Mouse (Mus musculus) ES-E14 (cell line): Measurements from ENCODE around the gene Ceacam1. TPM values are rescaled to one million over a fixed set of nuclear protein-coding genes. Genes with fewer than 3 reads are reported as not detected.

ENCODE experiments used
- DNase-seq: peaks from one replicate; pipeline ENCODE4 v3.0.0-alpha.2; 2013; ENCODE audit warnings: low read depth, low spot score
- H3K27ac ChIP-seq: 2 replicates; pipeline ENCODE4 v1.5.1; 2012; ENCODE audit warnings: low read depth, mild to moderate bottlenecking, low read length, moderate library complexity, mixed read lengths; ENCODE audit not compliant: poor library complexity, insufficient read depth, severe bottlenecking
- H3K36me3 ChIP-seq: 2 replicates; pipeline ENCODE4 v1.6.1; 2012; ENCODE audit warnings: mild to moderate bottlenecking, low read length, moderate library complexity, mixed read lengths; ENCODE audit not compliant: control insufficient read depth, poor library complexity, insufficient read depth, severe bottlenecking
- H3K4me1 ChIP-seq, 2 experiments: fragments of 150-350 bp in 1 of 2; sonication (generic) in 1 of 2; 2 replicates each; pipeline ENCODE4 v1.6.1; 2012; ENCODE audit warnings: low read length in 2 of 2, mild to moderate bottlenecking in 1 of 2, mixed read lengths in 1 of 2; ENCODE audit not compliant: control insufficient read depth in 2 of 2, insufficient read depth in 2 of 2, poor library complexity in 1 of 2
- H3K4me3 ChIP-seq, 2 experiments: fragments of 150-350 bp in 1 of 2; sonication (generic) in 1 of 2; 2 replicates each; pipeline ENCODE4 v1.5.1; 2012; ENCODE audit warnings: low read length in 2 of 2, low read depth in 1 of 2, mild to moderate bottlenecking in 1 of 2, mixed read lengths in 1 of 2; ENCODE audit not compliant: insufficient read depth in 1 of 2, poor library complexity in 1 of 2, severe bottlenecking in 1 of 2
- H3K9ac ChIP-seq: 2 replicates; pipeline ENCODE4 v1.6.1; 2012; ENCODE audit warnings: low read depth, mild to moderate bottlenecking, low read length, mixed read lengths; ENCODE audit not compliant: poor library complexity, insufficient read depth, severe bottlenecking
- H3K9me3 ChIP-seq: fragments of 150-350 bp; sonication (generic); 2 replicates; pipeline ENCODE4 v1.6.1; 2012; ENCODE audit warnings: low read depth, mild to moderate bottlenecking, low read length; ENCODE audit not compliant: control insufficient read depth, insufficient read depth
- CHD2 ChIP-seq: IDR thresholded peaks from 2 replicates; pipeline ENCODE4 v1.6.1; 2014; ENCODE audit warnings: mild to moderate bottlenecking, low read depth, low read length, inconsistent platforms
- HCFC1 ChIP-seq: IDR thresholded peaks from 2 replicates; pipeline ENCODE4 v1.6.1; 2012; ENCODE audit warnings: low read length, inconsistent platforms, borderline replicate concordance; ENCODE audit not compliant: insufficient read depth
- MAFK ChIP-seq: IDR thresholded peaks from 2 replicates; pipeline ENCODE4 v1.6.1; 2014; ENCODE audit warnings: mild to moderate bottlenecking, low read depth, low read length, inconsistent platforms; ENCODE audit not compliant: insufficient read depth
- ZC3H11A ChIP-seq: IDR thresholded peaks from 2 replicates; pipeline ENCODE4 v1.6.1; 2012; ENCODE audit warnings: low read depth, mild to moderate bottlenecking, inconsistent platforms, low read length, borderline replicate concordance
- ZNF384 ChIP-seq: IDR thresholded peaks from 2 replicates; pipeline ENCODE4 v1.6.1; 2012; ENCODE audit warnings: low read depth, low read length, inconsistent platforms
- in situ Hi-C, 2 experiments: fragments of 600-800 bp; cut with MboI; formaldehyde crosslinking; loops; one replicate each; pipeline ENCODE4 v1.15.1; 2025; ENCODE audit warnings: low sequenced_read_pairs in 2 of 2, inconsistent platforms in 1 of 2; ENCODE audit not compliant: unreplicated experiment in 2 of 2
- total RNA-seq: library from RNA; depleted of rRNA; stranded (reverse); fragments of 300-350 nt; gene quantifications from 2 replicates; pipeline ENCODE4 v1.2.3, GENCODE M21; 2012

Gene Ceacam1
- total RNA-seq, 1 experiment, result 5.6 TPM

- DNase-seq, result no peak
- H3K9me3 ChIP-seq, result no peaks in the 10 kb centered on the region
- no peaks in the 10 kb centered on the region for H3K36me3 ChIP-seq
- H3K9ac ChIP-seq, result no peak overlapping the region
- H3K27ac ChIP-seq, result no peak overlapping the region
- H3K4me3 ChIP-seq, result 0 out of 4 replicates have a peak overlapping the region, but pooled peaks of 1 of the 2 experiments have one; percentile 2
- peaks cover 5 to 8% of the 10 kb centered on the region in 2 experiments for H3K4me1 ChIP-seq
- TF ChIP-seq ZC3H11A, result no peak
- no peak for TF ChIP-seq ZNF384
- in situ Hi-C loops, result no loop called here
These were observed 27.2 kb downstream of the Ceacam1 start for GRCm38 (mm10) chr7:25449913-25450890.

DNA sequence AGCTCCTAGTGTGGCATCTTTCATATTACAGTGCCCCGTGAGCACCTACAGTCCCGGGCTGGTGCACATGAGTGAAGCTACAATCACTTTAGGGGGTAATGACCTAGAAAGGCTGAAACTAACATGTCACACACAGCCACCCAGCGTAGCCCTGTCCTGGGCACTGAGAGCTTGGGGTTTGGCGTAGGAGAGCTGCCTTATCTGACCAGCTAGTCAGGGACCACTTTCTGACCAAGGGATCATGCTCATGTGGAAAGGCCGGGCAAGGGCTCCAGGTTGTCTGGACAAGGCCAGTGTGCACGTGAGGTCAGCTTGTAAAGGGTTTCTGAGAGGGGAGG, 36.6 kb downstream of the Ceacam1 start:
- H3K36me3 ChIP-seq, result no peaks in the 10 kb centered on the region; the same call in 1 of the 2 replicates
- TF ChIP-seq ZC3H11A (no peak), ZNF384 (no peak), CHD2 (no peak), HCFC1 (no peak), MAFK (no peak)
- H3K9me3 ChIP-seq, result no peaks in the 10 kb centered on the region
- in situ Hi-C loops, result no loop called here
- H3K4me3 ChIP-seq, result no peak overlapping the region
- DNase-seq, result no peak
- H3K27ac ChIP-seq, result no peak overlapping the region
- no peak overlapping the region for H3K9ac ChIP-seq
- H3K4me1 ChIP-seq, result peaks cover 12 to 14% of the 10 kb centered on the region in 2 experiments

DNA sequence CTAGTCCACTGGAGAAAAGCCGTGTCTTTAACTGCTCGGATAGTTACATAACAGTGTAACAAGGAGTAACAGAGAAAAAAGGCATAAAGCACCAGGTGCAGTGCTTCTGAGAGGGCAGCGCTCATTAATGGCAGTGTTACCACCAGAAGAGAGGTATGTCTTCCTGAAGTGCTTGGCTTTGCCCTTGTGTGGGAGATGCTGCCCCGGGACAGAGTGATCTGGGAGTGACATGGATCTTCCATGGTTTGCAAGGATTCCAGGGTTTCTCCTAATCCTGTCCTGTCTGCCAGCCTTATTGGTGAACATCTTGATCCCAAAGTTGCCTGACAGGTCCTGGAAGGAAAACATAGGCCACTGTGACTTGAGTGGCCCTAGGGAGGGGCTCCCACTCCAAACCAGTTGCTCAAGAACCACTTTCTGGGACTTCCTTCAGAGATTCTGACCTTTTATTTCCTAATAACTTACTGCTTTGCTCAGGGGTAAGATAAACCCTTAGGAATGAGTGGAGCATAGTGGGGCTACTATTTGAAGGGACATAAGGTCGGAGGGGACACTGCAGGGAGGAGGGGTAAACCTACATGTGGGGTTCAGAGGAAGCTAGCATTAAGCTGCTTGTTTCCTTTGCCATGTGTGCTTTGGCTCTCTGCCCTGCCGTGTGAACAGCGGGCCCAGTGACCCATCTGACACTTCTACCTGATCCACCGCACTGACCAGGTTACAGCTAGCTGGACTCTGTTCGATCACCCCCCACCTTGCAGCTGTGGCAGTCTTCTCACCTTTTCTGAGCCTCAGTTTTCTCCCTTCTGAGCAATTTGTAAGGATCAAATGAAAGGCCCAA, 37.2 kb downstream of the Ceacam1 start:
- in situ Hi-C loops, result no loop called here

DNA sequence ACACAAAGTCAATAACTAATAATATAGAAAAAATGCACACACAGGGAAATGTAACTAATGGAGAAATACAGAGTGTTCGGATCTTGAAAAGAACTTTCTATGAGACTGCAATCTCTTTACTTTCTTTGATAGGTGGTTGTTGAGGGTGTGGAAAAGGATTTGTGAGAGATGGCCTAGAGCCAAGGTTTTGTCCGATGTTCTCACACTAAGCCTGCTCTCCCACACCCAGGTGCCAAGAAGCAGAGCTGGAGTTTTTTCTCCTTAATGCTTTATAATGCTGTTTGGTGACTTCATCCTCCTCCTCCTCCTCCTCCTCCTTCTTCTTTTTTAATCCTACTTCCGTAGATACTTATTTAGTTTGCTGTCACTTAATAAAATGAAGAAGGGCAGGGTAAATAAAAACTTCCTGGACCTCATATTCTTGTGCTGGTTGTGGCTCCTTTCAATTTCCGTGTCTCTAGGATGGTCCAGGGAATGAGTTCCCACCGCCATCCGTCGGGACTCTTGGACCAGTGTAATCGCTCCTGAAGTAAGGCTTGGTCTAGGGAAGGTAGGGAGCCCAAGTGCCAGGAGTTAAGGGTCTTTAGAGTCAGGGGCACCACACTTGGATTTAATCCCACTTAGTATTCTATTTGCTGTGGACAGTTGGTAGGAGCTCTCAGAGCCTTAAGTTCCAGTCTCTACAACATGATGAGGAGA, 38.1 kb downstream of the Ceacam1 start:
- no peaks in the 10 kb centered on the region; the same call in 1 of the 2 replicates for H3K36me3 ChIP-seq
- H3K27ac ChIP-seq, result no peak overlapping the region
- TF ChIP-seq ZNF384 (no peak), CHD2 (no peak), MAFK (no peak), HCFC1 (no peak), ZC3H11A (no peak)
- no peak overlapping the region for H3K9ac ChIP-seq
- no peak overlapping the region for H3K4me3 ChIP-seq
- H3K4me1 ChIP-seq, result peaks cover 26% of the 10 kb centered on the region in 2 experiments
- H3K9me3 ChIP-seq, result no peaks in the 10 kb centered on the region
- DNase-seq, result no peak
- in situ Hi-C loops, result no loop called here

More for the DNA sequence above, 37.2 kb downstream of the Ceacam1 start:
- H3K36me3 ChIP-seq, result no peaks in the 10 kb centered on the region; the same call in 1 of the 2 replicates
- H3K9me3 ChIP-seq, result no peaks in the 10 kb centered on the region
- TF ChIP-seq ZC3H11A, result no peak
- no peak for TF ChIP-seq HCFC1
- TF ChIP-seq MAFK, result no peak
- TF ChIP-seq ZNF384, result no peak
- no peak for TF ChIP-seq CHD2
- H3K4me3 ChIP-seq, result no peak overlapping the region
- peaks cover 17 to 18% of the 10 kb centered on the region in 2 experiments for H3K4me1 ChIP-seq
- DNase-seq, result no peak
- H3K9ac ChIP-seq, result no peak overlapping the region
- H3K27ac ChIP-seq, result no peak overlapping the region
